Mouse (Mus musculus) G1E (cell line): ENCODE data around the gene Prpf6. TPM values are rescaled to one million over a fixed set of nuclear protein-coding genes. Genes with fewer than 3 reads are reported as not detected.

Experiments
- ATAC-seq: 2 replicates; pipeline ENCODE4 v1.8.0; 2016; ENCODE audit warnings: mild to moderate bottlenecking; ENCODE audit not compliant: insufficient number of reproducible peaks, poor library complexity, low FRiP score, severe bottlenecking; ENCODE audit errors: extremely low read depth
- DNase-seq: peaks from one replicate; pipeline ENCODE4 v3.0.0; 2012; ENCODE audit warnings: low spot score
- H3K27me3 ChIP-seq: 2 replicates; pipeline ENCODE4 v1.6.1; 2012; ENCODE audit warnings: mild to moderate bottlenecking, low read length, inconsistent platforms; ENCODE audit not compliant: insufficient read depth
- H3K36me3 ChIP-seq: replicated peaks from 2 replicates; pipeline ENCODE3; 2012; ENCODE audit warnings: mild to moderate bottlenecking, inconsistent platforms
- H3K4me1 ChIP-seq: 2 replicates; pipeline ENCODE4 v1.6.1; 2012; ENCODE audit warnings: low read depth, low read length, inconsistent platforms, mixed read lengths; ENCODE audit not compliant: insufficient read depth
- H3K4me3 ChIP-seq: 2 replicates; pipeline ENCODE4 v1.5.1; 2012; ENCODE audit warnings: low read depth, mild to moderate bottlenecking, inconsistent platforms, low read length, moderate library complexity, mixed read lengths
- H3K9me3 ChIP-seq: replicated peaks from 2 replicates; pipeline ENCODE4 v1.6.1; 2012; ENCODE audit warnings: inconsistent platforms
- CTCF ChIP-seq: IDR thresholded peaks from 2 replicates; pipeline ENCODE4 v1.5.1; 2012; ENCODE audit warnings: low read depth, low read length, inconsistent platforms, mixed read lengths
- GATA1 ChIP-seq: IDR thresholded peaks from 2 replicates; pipeline ENCODE4 v1.6.1; 2012; ENCODE audit warnings: borderline replicate concordance, low read length, inconsistent platforms, mixed read lengths
- GATA2 ChIP-seq: IDR thresholded peaks from 2 replicates; pipeline ENCODE4 v1.6.1; 2012; ENCODE audit warnings: low read depth, low read length, inconsistent platforms, borderline replicate concordance
- POLR2AphosphoS5 ChIP-seq: IDR thresholded peaks from 2 replicates; pipeline ENCODE4 v1.6.1; 2012; ENCODE audit warnings: low read depth, low read length, inconsistent platforms; ENCODE audit not compliant: insufficient replicate concordance
- TAL1 ChIP-seq: conservative IDR thresholded peaks from 2 replicates; pipeline ENCODE4 v1.6.1; 2012; ENCODE audit warnings: low read depth, low read length, inconsistent platforms, mixed read lengths
- polyA plus RNA-seq: library from polyadenylated mRNA; stranded (reverse); fragments of >175 nt; gene quantifications from 2 replicates; pipeline ENCODE4 v1.2.3, GENCODE M21; 2012
- total RNA-seq, 2 experiments: library from RNA; stranded (forward) in 1 of 2; stranded (reverse) in 1 of 2; fragments of 200-1000 nt in 1 of 2; fragments of >200 nt in 1 of 2; fragmentation: Nextera tagmentation in 1 of 2; gene quantifications; 2 replicates each; pipeline ENCODE4 v1.2.3; 2014 to 2017

The Prpf6 gene
- total and polyA plus RNA-seq, 3 experiments = 27.8 to 91.9 (median 53.1) TPM

DNA sequence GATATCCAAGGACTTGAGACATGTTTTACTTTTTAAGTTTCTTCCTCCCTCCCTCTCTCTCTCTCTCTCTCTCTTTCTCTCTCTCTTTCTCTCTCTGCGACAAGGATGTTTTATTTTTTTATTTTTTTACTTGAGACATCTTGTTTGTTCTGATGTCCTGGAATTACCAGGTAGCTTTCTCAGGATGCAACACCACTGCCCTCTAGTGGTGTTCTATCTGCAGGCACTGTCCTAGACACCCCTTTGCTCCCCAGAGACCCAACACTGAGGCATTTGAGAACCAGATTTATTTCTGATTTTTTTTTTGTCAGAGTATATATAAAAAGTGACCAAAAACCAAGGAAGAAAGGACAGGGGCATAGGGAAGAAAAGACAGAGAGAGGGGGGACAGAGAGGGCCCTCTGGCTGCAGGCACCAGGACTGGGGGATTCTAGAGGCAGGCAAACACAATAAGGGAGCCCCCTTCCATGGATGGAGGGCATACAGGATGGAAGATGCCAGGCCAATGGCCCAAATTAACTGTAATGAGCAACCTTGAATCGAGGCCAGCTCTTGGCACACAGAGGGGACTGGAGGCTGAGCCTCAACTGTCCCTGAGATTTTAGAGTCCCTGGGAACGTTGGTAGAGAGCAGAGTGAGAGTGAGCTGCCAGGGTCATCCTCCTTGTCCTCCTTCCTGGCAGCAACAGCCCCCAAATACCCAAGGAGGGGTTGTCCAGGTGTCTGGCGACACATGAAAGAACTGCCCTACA lies 3.5 kb downstream of the Prpf6 start:
- ATAC-seq (no peak), DNase-seq (no peak)
- Histone ChIP-seq H3K4me3 (no peak overlapping the region), H3K36me3 (peaks cover 38% of the 10 kb centered on the region), H3K9me3 (no peaks in the 10 kb centered on the region), H3K4me1 (peaks cover 65% of the 10 kb centered on the region), H3K27me3 (peaks cover 5% of the 10 kb centered on the region; the same call in 1 of the 2 replicates)
- TF ChIP-seq GATA2 = no peak
- peak; percentile 53 for TF ChIP-seq CTCF
- no peak for TF ChIP-seq GATA1
- TF ChIP-seq POLR2AphosphoS5 = no peak
- no peak for TF ChIP-seq TAL1

DNA sequence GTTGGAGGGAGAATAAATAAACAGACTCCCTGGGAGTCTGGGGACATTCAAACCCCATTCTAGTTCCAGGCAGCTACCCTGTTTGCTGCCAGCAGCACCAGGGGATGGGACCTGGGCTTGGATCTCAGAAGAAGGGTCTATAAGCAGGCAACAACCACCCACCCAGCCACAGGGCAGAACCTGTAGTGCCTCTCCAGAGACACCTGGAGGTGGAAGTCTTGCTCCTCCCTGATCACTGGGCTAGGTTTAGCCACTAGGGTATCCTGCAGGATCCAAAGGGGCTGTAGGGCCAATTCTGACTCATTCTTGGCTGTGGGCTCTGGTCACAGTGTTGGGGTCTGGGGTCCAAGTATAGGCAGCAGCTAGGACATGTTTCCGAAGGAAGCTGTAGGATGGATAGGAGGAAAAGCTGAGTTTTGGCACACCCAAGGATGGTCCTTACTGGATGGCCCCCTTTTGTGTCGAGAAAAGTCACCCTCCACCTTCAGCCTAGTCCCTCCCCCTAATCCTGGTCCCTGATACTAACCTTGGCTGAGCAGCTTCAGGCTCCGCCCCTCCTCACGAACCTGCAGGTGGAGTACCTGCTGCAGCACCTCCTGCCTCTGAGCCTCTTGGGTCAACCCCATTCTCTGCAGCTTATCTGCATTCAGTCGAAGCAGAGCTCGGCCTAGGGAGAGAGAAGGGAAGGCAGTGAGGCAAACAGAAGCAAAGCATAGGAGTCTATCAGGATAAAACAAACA lies 4.7 kb downstream of the Prpf6 start:
- Histone ChIP-seq H3K36me3 (peaks cover 26% of the 10 kb centered on the region), H3K27me3 (peaks cover 5% of the 10 kb centered on the region; the same call in 1 of the 2 replicates), H3K4me1 (peaks cover 63% of the 10 kb centered on the region), H3K9me3 (no peaks in the 10 kb centered on the region), H3K4me3 (no peak overlapping the region)
- ATAC-seq (no peak), DNase-seq (no peak)
- TF ChIP-seq POLR2AphosphoS5 (no peak), TAL1 (no peak), GATA1 (no peak), GATA2 (no peak), CTCF (no peak)

DNA sequence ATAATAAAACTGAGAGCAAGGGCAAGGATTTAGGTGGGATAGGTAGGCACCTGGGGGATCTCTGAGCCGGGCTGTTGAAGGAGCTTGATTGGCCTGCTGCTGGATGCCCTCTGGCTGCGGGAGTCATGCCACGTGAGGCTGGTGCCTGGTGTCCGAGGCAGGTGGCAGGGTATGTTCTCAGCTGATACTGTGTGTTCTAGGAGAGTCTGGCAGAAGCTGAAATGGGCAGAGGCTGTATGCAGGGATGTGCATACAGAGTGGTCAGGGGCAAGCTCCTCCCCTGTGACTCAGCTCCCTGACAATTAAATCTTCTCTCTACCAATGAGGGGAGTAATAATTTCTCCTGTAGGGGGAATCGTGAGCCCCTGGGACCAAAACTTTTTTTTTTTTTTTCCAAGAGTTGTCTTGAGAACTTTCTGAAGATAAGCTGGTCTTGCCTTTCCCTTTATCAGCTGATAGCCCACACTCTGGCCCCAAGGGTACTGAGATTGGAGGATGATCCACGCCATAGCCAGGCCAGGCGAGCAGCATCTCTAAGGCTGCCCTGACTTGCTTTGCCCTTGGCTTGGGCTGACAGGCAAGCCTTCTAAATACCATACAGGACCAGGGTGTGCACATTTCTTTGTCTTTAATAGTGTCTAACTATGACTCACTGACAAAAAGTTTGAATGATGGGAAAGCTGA lies 5.9 kb downstream of the Prpf6 start:
- Histone ChIP-seq H3K4me1 (peaks cover 63% of the 10 kb centered on the region), H3K27me3 (peaks cover 5% of the 10 kb centered on the region; the same call in 1 of the 2 replicates), H3K9me3 (no peaks in the 10 kb centered on the region), H3K36me3 (peaks cover 24% of the 10 kb centered on the region), H3K4me3 (no peak overlapping the region)
- peak; percentile 43; the same call in 1 of the 2 replicates for ATAC-seq
- no peak for TF ChIP-seq TAL1
- TF ChIP-seq GATA2 = no peak
- 0 out of 2 replicates have a peak, but pooled peaks have one; percentile 19 for TF ChIP-seq CTCF
- peak; percentile 72 for DNase-seq

DNA sequence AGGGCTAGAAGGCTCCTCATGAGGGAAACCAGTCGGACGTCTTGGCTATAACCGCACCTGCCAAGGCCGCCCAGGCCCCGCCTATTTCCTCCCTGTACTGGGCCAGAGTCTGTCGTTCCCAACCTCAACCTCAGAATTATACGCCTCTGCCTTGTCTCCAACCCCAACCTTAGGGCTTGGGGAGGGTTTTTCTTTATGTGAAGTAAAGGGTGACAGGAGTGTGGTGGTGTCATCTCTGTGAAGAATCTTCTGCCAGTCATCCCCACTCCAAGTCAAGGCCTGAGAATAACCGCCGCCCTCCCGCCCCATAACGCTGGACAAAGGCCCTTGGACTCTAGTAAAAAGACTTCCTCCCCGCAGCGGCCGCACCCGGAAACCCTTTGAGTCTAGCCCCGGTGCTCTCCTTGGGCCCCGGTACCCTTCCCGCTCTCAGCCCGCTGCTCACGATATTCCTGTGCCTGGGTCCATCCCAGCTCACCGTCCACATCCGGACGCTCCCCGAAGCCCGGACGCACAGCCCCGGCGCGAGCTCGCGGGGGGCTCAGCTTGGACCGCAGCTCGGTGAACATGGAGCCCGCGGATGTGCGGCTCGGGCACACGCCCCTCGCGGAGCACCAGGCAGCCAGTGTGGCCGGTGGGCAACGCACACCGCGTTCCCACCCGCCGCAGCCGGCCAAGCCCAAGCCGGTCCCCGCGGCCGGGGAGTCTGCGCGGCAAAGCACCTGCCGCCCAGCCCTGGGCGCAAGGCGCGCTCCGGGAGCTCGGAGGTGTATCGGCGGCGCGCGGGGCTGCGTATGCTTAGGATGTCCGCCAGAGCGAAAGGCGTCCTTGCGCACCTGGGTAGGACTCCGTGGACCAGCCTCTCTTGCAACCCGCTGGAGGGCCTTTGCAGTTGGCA lies 7.0 kb downstream of the Prpf6 start, which contains the start of gene Samd10:
Gene Samd10 (minus strand): TSS at position 759 of the 898 bp plus-strand sequence.
- TF ChIP-seq GATA2 (no peak), CTCF (no peak), POLR2AphosphoS5 (no peak), GATA1 (no peak), TAL1 (no peak)
- ATAC-seq (no peak), DNase-seq (peak; percentile 64)
- Histone ChIP-seq H3K9me3 (no peaks in the 10 kb centered on the region), H3K36me3 (peaks cover 31% of the 10 kb centered on the region), H3K4me3 (peak within 1 kb of the TSS; percentile 81), H3K27me3 (peaks cover 5% of the 10 kb centered on the region; the same call in 1 of the 2 replicates), H3K4me1 (peaks cover 65% of the 10 kb centered on the region)

DNA sequence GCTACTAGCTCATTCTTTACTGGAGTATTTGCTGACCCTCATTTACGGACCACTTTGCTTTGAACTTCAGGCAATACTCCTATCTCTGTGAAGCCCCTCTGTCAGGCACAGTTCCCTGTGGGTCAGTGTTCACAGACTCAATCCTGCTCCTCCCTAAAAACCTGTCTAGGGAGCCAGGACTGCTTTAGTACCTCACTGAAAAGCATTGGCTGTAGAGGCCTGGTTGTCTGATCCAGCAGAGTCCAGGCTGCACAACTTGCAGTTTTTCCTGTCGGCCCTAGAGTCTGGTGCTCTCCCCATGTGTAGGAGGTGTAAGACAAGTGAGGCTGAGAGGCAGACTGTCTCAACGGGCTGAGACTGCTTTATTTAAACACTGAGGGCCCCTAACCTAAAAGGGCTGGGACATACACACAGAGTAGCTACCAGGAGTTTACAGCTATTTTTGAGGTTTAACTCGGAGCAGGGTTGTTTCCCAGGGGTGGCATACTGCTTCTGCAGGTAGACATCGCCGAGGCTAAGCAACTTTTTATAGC lies 8.6 kb downstream of the Prpf6 start:
- H3K4me1 ChIP-seq = peaks cover 69% of the 10 kb centered on the region
- no peak for ATAC-seq
- TF ChIP-seq GATA2 (no peak), POLR2AphosphoS5 (no peak), GATA1 (no peak), CTCF (no peak), TAL1 (no peak)

More for the DNA sequence above, 8.6 kb downstream of the Prpf6 start:
- Histone ChIP-seq H3K27me3 (peaks cover 5% of the 10 kb centered on the region; the same call in 1 of the 2 replicates), H3K9me3 (no peaks in the 10 kb centered on the region), H3K36me3 (peaks cover 35% of the 10 kb centered on the region), H3K4me3 (peak overlapping the region; percentile 95)
- DNase-seq = no peak
